Comparison of ENCODE assay signal across 9 mouse cellular contexts in genomic region chr6:122595637-122596036, GRCm38 (mm10). TPM values are rescaled to one million over a fixed set of nuclear protein-coding genes. Genes with fewer than 3 reads are reported as not detected.
DNase-seq lines count a peak whose midpoint lies in the region; ATAC-seq and TF ChIP-seq lines count a peak whose summit lies in the region.
"Had no signal": no experiment of that assay in that cellular context is flagged by ENCODE, and none has a peak within 500 bp of the region (broad histone marks: within the 10 kb centered on the region; RNA-seq: fewer than 3 reads in every experiment).

No protein-coding gene starts in this region.

- peak; percentile 27; the same call in 1 of the 2 replicates for TF ChIP-seq CTCF in lung, adult 2 months (IDR thresholded peaks at IDR 0.05; ENCODE audit: insufficient read depth, low read length)

- no peak overlapping the region for H3K9ac ChIP-seq in forebrain, embryonic 15.5 days (replicated peaks)

- no peaks in the 10 kb centered on the region for H3K27me3 ChIP-seq in forebrain, embryonic 15.5 days
- no peaks in the 10 kb centered on the region for H3K27me3 ChIP-seq in forebrain, embryonic 10.5 days (ENCODE audit: poor library complexity, severe bottlenecking)

- no peak overlapping the region for H3K4me2 ChIP-seq in forebrain, embryonic 15.5 days (replicated peaks)

- ATAC-seq in forebrain, embryonic 15.5 days (replicated peaks), result 0 out of 2 replicates have a peak, but pooled peaks have one; percentile 32

- WGBS in forebrain, embryonic 15.5 days, result 35% methylated on average over 7 of the region's 7 CpGs
- 44% methylated on average over 7 of the region's 7 CpGs for WGBS in forebrain, embryonic 10.5 days
- WGBS in lung, adult 2 months, result 19% methylated on average over 7 of the region's 7 CpGs

- H3K36me3 ChIP-seq in forebrain, embryonic 15.5 days, result no peaks in the 10 kb centered on the region
- no peaks in the 10 kb centered on the region for H3K36me3 ChIP-seq in forebrain, embryonic 10.5 days (replicated peaks)

- 0 out of 2 replicates have a peak, but pooled peaks cover 6% of the 10 kb centered on the region for H3K4me1 ChIP-seq in forebrain, embryonic 15.5 days
- H3K4me1 ChIP-seq in forebrain, embryonic 10.5 days, result no peaks in the 10 kb centered on the region
- no peaks in the 10 kb centered on the region; the same call in 1 of the 2 replicates for H3K4me1 ChIP-seq in lung, adult 2 months (ENCODE audit: control insufficient read depth, insufficient read depth, low read length)

- no peak for DNase-seq in forebrain, embryonic 10.5 days (ENCODE audit: extremely low spot score, low spot score)
- peak; percentile 9 for DNase-seq in right cerebral cortex, adult 18-20 months
- no peak for DNase-seq in right cerebral cortex, postnatal 25 days
- peak; percentile 47 for DNase-seq in heart, postnatal 4 days
- no peak for DNase-seq in lung, adult 2 months
- peak; percentile 12 to 21 for DNase-seq in right cerebral cortex, adult 2 months (ENCODE audit: low spot score in 2 of 2)
- no peak for DNase-seq in thymus, postnatal 25 days

- H3K27ac ChIP-seq in forebrain, embryonic 15.5 days (replicated peaks), result no peak overlapping the region
- H3K27ac ChIP-seq in forebrain, embryonic 10.5 days, result no peak overlapping the region

- H3K4me3 ChIP-seq in forebrain, embryonic 15.5 days, result no peak overlapping the region
- no peak overlapping the region for H3K4me3 ChIP-seq in forebrain, embryonic 10.5 days
- no peak overlapping the region for H3K4me3 ChIP-seq in lung, adult 2 months (replicated peaks; ENCODE audit: extremely low read depth, low read depth, low read length)

- no peaks in the 10 kb centered on the region for H3K9me3 ChIP-seq in forebrain, embryonic 15.5 days
- H3K9me3 ChIP-seq in forebrain, embryonic 10.5 days, result no peaks in the 10 kb centered on the region

- TF ChIP-seq POLR2A in lung, adult 2 months (IDR thresholded peaks at IDR 0.05; ENCODE audit: borderline replicate concordance, extremely low read depth, low read depth, low read length), result no peak

RNA-seq across cellular contexts. Expression of gene Apobec1, which starts 6.6 kb away (rescaled TPM):
- 4.5 and 4.9 TPM in 2 replicates for polyA plus RNA-seq in forebrain, embryonic 15.5 days (2015; fragmentation: Nextera tagmentation; extraction: Ambion mirVana)
- 1.4 and 1.5 TPM in 2 replicates for polyA plus RNA-seq in forebrain, embryonic 10.5 days (2016; fragmentation: Nextera tagmentation; extraction: Ambion mirVana)
- 1 to 10 TPM; 4.0 to 7.4 TPM for total RNA-seq in heart, postnatal 4 days (2021)
- polyA plus RNA-seq in lung, adult 2 months (2012; rRNA removed), result 13.5 and 23.2 TPM in 2 replicates

RNA-seq across cellular contexts. Expression of gene Gdf3, which starts 14.2 kb away (rescaled TPM):
- polyA plus RNA-seq in forebrain, embryonic 15.5 days (2015; fragmentation: Nextera tagmentation; extraction: Ambion mirVana), result not detected in 2 replicates
- polyA plus RNA-seq in forebrain, embryonic 10.5 days (2016; fragmentation: Nextera tagmentation; extraction: Ambion mirVana), result 0.09 TPM in 1 of 2 replicates, not detected in the other
- not detected for total RNA-seq in heart, postnatal 4 days (2021)
- not detected in 2 replicates for polyA plus RNA-seq in lung, adult 2 months (2012; rRNA removed)

RNA-seq across cellular contexts. Expression of gene Dppa3, which starts 30.6 kb away (rescaled TPM):
- not detected in 2 replicates for polyA plus RNA-seq in forebrain, embryonic 15.5 days (2015; fragmentation: Nextera tagmentation; extraction: Ambion mirVana)
- not detected in 2 replicates for polyA plus RNA-seq in forebrain, embryonic 10.5 days (2016; fragmentation: Nextera tagmentation; extraction: Ambion mirVana)
- not detected for total RNA-seq in heart, postnatal 4 days (2021)
- not detected in 2 replicates for polyA plus RNA-seq in lung, adult 2 months (2012; rRNA removed)
- polyA plus RNA-seq: neural tube, embryonic 11.5 days had no signal

RNA-seq across cellular contexts. Expression of gene Aicda, which starts 42.0 kb away (rescaled TPM):
- polyA plus RNA-seq in forebrain, embryonic 15.5 days (2015; fragmentation: Nextera tagmentation; extraction: Ambion mirVana), result 0.37 and 0.45 TPM in 2 replicates
- not detected in 2 replicates for polyA plus RNA-seq in forebrain, embryonic 10.5 days (2016; fragmentation: Nextera tagmentation; extraction: Ambion mirVana)
- not detected for total RNA-seq in heart, postnatal 4 days (2021)
- polyA plus RNA-seq in lung, adult 2 months (2012; rRNA removed), result not detected in 2 replicates
- polyA plus RNA-seq: neural tube, embryonic 11.5 days had no signal

Comparison
In these comparisons a context has a peak if more than half of its experiments do, and no peak if none do; other contexts are left out.
1. DNase-seq: peak in right cerebral cortex, adult 18-20 months (single experiment), heart, postnatal 4 days (single experiment) and right cerebral cortex, adult 2 months (2 of 2); none in forebrain, embryonic 10.5 days (single experiment), right cerebral cortex, postnatal 25 days (single experiment), lung, adult 2 months (single experiment) and thymus, postnatal 25 days (single experiment).